Mouse (Mus musculus) cerebellum, postnatal 10 days (tissue): ENCODE measurements around the gene Ccdc142.

Experiments used
- DNase-seq, 2 experiments: peaks; one replicate each; pipeline ENCODE4 v3.0.0; 2021; ENCODE audit warnings: mixed read lengths in 2 of 2

Ccdc142 gene

DNA sequence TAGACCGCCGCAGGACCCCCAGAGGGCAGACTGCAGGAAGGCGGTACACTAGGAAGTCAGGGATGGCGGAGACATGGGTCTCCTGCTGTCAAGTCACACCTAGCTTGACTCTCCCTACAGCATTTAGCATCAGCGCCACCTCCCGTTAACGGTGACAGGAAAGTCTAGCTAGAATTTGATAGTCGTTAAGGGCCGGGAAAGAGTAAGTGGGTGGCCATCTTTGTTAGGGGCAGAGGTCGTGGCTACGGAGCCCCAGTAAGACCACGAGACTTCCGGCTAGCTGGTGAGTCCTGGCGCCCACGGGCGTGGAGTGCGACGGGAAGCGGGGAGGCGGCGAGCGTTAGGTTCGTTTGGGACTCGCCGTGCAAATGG, at the start of gene Ccdc142, which contains the start of gene Gm42688:
Gene Ccdc142, plus strand, starts transcription at position 286 of the 372 bp plus-strand sequence.
Gene Gm42688, plus strand, starts transcription at position 302 of the 372 bp plus-strand sequence.
- peak; percentile 92 to 93 for DNase-seq

DNA sequence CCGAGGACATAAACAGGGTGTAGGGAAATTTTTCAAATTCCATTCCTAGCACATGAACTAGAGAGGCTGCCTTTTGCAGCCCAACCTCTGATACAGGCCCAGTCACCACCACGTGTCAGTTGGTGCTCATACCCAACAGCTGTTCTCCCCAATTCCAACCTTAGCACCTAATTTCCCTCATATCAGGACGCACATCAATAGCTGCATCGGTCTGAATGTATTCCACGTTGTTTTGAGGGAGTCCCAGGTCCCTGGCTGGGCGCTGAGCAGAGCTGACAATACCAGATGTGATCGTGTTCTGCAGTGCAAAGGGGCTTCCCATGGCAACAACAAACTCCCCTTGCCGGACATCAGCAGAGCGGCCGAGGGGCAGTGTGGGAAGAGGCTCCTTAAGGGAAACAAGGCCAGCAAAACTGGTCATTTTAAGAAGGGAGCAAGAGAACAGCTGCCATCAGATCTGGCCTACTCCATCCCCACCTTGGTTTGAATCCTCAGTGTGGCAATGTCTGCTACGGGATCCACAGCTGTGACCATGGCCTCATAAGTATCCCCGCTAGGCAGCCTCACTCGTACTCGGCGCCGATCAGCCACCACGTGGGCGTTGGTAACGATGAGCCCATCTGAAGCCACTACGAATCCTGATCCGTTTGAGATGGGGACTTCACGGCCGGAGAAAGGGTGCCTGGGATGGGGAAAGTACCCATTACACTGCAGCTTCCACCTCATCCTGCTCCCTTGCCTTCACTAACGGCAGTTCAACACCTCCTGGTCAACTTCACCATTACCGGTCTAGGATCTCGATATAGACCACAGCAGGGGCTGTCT, 48.1 kb upstream of the Ccdc142 start:
- peak; percentile 40 to 56 for DNase-seq

DNA sequence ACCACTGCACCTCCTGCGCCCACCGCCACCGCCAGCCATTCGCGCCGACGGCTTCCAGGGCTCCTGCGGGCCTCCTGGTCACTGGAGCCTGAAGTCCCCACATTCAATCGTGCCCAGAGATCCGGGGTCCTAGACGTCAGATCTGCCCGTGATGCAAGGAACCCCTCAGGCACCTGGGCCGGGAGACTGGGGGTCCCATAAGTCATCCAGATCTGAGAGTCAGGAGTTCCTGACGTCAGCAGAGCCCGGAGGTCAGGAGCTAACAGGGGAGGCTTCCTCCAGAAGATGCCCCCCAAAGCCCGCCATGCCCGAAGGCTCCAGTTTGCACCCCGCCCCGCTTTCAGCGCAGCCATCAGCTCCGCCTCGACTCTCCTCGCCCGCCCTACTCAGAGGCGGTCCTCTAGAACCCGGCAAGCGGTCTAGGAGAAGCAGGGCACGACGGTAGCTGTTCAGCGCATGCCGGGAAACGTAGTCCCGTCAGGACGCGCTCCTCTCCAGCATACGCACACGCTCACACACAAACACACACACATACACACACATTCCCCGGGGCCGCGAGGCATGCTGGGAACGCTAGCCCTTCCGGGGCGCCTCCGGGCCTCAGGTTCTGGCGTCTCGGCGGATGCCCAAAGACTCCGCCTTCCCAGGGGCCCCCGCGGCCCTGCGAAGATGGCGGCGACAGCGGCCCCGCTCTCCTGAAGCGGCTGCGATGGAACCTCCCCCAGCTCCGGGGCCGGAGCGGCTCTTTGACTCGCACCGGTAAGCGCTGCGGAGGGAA, 47.1 kb upstream of the Ccdc142 start, which contains the start of gene Aup1:
Gene Aup1, plus strand, starts transcription at position 448 of the 778 bp plus-strand sequence.
- DNase-seq = peak; percentile 95 to 97

DNA sequence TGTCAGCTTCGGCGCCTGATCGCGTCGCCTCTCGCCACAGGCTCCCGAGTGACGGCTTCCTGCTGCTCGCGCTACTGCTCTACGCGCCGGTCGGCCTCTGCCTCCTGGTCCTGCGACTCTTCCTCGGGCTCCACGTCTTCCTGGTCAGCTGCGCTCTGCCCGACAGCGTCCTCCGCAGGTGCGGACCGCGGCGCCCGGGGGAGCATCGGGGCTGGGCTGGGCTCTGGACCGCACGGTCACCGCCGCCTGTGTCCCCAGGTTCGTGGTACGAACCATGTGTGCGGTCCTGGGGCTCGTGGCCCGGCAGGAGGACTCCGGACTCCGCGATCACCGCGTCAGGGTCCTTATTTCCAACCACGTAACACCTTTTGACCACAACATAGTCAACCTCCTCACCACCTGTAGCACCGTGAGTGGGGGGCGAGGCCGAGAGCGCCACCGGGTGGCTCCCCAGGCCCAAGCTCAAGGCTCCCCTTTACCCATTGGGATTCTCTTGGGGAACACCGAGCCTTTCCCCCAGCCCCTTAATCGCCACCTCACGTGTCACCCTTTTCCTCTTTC, 46.5 kb upstream of the Ccdc142 start, which contains the start of gene Htra2:
Gene Htra2, minus strand, starts transcription at position 403 of the 561 bp plus-strand sequence.
- DNase-seq = peak; percentile 67 to 71

DNA sequence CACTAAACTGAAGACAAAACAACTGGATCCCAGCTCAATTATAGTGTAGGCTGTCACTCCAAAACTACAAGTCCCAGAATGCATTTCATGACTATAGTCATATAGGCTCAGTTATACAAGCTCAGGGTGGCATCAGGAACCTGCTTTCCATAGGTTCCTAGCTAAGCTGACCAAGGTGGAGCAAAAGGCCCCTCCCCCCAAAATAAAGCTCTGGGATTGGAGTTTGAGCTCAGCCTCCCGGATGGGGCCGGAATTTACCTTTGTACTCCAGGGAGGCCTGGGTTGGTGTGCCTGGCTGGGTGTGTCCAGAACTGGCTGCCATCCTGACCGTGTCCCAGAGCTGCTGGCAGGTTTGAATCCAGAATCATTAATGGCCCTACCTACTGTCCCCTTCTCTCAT, 43.6 kb upstream of the Ccdc142 start, which contains the start of gene Dqx1:
Gene Dqx1, plus strand, starts transcription at position 55 of the 400 bp plus-strand sequence.
- DNase-seq = peak in 1 of 2 experiments; percentile 30

DNA sequence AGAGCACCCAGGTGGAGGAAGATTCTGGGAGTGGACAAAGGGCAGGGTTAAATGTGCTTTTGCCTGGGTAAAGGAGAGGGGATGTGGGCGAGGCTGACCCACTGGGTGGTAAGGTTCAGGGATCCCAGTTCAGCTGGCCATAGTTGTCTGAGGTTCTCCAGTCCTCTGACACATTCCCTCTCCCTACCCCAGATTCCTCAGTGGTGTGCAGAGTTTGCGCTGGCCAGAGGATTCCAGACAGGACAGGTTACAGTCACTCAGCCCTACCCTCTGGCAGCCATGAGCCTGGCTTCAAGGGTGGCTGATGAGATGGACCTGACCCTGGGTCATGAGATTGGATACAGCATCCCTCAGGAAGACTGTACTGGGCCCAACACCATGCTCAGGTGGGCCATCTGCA, 42.7 kb upstream of the Ccdc142 start:
- DNase-seq = no peak

DNA sequence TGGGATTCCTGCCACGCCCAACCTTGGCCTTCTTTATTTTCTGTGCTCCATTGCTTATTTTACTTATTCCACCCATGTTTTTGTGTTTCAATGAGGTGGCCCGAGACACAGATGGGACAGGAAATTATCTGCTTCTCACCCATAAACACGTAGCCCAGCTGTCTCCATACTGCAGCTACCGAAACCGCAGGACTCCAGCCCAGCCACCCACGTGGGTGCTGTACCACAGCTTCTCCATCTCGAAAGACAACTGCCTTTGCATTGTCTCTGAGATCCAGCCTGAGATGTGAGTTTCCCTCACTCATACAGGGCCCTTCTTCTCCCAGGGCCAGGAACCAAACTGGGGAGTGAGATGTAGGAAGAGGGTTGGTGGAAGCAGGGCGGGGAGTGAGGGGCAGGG, 35.4 kb upstream of the Ccdc142 start:
- no peak for DNase-seq

DNA sequence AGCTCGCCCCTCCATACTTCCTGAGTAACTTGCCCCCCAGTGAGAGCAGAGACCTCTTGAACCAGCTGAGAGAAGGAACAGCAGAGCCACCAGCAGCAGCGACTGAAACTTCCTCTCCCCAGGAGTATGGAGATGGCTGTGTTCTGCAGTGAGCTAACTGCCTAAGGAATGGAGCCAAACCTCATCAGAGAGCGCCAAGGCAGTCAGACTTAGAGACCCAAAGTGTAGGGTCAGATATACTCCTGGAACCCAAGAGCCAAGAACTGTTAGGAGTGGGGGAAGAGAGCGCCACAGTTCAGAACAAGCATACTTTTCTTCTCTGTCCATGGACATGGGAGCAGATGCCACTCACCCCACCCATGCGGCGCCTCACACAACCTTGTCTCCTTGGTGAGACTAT, 35.0 kb upstream of the Ccdc142 start:
- no peak for DNase-seq

DNA sequence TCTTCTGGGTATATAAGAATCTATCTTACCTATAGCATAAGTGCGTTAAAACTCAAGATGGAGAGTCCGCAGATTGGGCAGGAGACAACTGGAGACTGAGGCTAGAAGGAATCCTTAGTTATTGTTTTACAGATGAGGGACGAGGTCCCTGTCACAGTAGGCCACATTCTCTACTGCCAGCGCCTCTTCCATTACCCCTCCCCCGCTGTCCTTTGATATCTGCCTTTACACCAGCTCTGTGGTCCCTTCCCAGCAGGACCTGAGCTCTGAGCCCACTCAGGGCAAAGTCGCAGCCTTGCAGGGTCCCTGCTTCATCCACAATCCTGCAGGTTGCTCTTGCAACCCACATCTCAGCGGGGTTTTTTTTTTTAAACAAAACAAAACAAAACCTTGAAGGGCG, 33.2 kb upstream of the Ccdc142 start:
- DNase-seq = no peak

DNA sequence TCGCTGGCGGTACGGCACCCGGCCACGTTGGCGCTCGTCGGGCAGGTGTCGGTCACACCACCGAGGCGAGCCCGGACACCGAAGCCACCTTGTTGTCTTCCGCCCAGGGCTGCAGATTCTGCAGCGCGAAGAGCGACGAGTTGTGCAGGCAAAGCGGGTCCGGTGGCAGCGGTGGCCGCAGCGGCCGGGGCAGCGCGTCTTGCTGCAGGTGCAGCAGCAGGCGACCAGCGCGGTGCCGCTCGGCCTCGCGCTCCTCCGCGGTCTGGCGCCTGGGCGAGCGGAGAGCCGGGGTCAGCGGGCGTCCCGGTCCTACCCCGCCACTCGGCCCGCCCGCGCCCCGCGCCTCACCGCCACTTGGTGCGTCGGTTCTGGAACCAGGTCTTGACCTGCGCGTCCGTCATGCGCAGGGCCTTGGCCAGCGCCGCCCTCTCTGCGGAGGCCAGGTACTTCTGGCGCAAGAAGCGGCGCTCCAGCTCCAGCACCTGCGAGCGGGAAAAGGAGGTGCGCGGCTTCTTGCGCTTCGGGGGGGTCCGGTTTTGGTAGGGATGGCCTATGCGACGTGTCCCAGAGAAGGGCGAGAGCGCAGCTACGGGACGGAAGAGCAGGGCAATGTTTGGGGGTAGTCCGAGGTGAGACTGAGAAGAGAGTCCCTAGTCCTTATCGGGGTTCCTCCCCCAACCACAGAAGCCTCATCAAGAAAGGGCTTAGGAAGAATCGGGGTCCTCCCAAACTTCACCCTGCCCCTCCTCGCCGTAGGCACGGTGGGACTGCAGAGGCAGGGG, 32.5 kb upstream of the Ccdc142 start:
- peak in 1 of 2 experiments; percentile 43 for DNase-seq

DNA sequence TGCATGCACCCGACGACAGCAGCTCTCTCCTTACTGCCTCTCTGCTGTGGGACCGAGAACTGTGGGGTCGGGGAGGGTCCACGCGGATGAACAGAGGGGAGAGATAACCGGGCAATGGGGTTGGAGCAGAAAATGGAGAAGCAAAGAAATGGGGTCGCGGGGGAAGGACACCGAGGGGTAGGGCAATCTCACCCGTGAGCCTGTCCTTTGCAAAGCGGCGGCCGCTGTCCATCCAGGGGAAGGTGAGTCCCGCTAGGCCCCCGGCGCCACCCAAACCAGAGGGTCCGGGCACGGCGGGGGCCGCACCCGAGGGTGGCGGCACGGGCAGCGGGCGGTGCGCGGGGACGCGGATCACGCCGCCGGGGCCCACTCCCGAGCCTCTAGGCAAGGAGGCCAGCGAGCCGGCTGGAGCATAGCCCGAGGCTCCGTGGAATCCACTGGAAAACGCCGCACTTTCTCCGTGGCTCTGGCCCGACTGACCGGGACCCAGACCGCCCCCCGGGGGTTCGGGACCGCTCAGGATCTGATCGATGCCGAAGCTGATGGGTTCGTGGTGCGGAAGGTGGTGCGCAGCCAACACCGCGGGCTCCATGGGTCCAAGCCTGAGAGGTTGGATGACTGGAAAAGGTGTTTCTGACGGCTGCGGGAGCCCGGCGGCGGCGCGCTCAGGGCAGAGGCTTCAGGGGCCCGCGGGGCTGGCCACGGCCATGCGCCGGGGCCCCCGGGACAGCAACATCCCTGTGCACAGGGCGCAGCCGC, 31.7 kb upstream of the Ccdc142 start:
- DNase-seq = peak; percentile 36 to 55

DNA sequence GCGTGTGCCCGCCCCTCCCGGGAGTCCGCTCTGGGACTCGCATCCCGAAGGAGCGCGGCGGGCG, 31.3 kb upstream of the Ccdc142 start, which contains the start of gene Tlx2:
Gene Tlx2, minus strand, starts transcription at position 47 of the 64 bp plus-strand sequence.
- DNase-seq = no peak

DNA sequence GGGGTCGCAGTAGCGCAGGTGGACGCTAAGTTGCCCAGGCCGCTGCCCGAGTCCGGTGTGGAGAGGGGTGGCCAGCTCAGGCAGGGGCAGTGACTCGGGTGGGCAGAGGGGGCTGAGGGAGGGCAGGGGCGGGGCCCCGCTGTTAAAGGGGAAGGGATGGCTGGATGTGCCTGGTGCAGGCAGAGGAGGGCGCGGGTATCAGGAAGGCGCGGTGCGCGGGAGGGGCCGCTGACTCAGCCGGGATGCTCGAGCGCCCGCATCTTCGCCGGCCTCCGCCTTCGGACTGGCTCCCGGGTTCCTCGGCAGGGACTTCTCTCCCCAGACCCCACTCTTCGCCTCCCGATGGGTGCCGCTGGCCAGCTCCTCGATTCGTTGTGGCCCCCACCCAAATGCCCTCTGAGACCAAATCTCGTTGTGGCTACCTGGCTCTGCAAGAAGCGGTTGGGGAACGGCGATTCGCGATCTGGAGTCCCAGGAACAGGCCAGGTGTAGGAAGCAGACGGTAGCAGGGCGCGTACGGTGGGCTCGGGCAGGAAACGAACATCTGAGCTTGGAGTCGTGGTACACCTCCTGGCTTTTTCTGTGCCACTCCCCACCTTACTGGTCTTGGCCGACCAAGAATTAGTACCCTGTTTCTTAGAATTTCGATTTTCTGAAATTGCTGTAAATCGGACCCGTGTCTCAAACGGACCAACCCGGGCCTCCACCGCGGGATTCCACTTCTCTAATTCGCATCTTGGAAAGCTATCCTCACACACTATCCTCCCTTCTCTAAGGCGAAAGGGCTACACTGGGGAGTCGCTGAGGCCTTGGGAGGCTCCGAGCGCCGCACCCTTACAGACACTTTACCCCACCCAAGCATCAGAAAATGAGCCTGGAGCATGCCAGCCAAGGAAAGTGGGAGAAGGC, 30.8 kb upstream of the Ccdc142 start:
- DNase-seq = peak; percentile 45 to 74

DNA sequence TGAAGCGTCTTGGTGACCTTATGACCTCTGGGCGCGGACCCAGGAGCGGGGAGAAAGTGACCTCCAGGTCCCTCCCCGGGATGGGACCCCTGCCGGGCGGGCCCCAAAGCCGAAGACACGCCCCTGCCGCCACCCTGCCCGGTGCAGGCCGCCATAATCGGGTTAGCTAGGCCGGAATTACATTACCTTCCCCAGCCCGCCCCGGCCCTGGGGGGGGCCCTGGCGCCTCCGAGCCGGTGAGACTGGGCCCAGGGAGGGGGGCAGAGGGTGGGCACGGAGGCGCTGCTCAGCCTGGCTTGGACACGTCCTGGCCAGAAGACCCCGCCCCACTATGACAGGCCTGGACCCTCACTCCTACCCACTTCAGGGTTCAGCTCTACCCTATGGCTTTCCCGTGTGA, 30.2 kb upstream of the Ccdc142 start:
- peak in 1 of 2 experiments; percentile 49 for DNase-seq

DNA sequence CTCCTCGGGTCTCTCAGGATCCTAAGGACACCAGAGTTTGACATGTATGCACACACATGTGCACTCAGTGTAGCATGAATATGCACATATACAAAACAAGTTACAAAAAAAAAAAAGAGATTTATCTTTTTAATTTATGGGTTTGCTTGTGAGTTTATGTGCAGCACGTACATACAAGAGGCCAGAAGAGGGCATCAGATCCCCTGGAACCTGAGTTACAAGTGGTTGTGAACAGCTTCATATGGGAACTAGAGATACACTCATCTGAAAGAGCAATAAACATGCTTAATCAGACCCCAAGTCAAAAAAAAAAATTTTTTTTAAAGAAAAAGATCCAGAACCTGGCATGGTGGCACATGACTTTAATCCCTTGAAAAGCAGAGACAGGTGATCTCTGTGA, 26.4 kb upstream of the Ccdc142 start:
- no peak for DNase-seq

DNA sequence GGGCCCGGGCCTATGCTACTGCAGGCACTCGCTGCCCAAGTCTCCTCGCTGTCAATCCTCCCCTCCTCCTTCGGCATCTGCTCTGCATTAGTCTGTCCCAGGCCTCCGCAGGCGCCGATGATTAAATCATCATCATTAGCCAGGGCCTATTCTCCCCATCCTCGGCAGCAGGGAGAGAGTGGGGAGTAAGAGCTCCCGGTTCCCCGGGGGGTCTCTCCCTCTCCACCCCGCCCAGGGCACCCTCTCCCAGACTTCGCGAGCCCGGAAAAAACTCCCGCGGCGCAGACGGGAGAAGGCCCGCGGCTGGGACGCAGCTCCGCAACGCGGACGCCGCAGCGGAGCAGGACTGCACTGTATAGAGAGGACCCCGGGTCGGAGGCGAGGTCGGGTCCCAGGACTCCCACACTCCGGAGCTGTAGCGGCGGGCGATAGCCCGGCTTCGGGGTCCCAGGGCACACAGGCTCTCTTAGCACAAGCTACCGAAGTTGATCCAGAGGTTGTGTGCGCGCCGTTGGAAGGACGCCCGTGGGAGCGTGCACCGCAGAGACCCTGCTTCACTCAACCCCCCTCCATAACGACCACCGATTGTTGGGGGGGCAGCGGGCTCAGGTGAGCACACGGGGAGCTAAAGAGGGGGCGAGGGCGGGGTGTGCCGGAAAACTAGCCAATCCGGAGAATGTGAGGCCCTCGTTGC, 23.6 kb upstream of the Ccdc142 start, which contains the start of gene Pcgf1:
Gene Pcgf1, plus strand, starts transcription at position 240 of the 694 bp plus-strand sequence.
- DNase-seq = peak in 1 of 2 experiments; percentile 68

DNA sequence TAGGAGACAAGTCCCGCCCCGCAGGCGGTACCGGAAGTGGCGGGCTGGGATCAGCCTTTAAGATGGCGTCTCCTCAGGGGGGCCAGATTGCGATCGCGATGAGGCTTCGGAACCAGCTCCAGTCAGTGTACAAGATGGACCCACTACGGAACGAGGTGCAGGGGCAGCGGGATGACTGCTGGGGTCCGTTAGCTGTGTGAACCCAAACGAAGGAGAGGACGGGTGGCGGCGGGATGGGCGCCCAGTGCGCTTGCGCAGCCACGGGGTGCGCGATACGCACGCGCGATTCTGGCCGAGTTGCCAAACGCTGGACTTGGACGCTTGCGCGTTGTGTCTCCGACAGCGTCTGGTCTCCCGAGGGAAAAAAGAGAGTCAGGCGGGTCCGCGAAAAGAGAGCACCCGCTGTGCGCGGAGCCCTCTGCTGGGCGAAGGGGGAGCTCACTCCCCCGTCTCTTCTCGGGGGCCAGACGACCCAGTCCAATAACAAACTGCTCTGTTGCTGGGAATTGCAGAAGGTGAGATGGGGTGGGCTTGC, 23.0 kb upstream of the Ccdc142 start:
- peak; percentile 100 for DNase-seq

DNA sequence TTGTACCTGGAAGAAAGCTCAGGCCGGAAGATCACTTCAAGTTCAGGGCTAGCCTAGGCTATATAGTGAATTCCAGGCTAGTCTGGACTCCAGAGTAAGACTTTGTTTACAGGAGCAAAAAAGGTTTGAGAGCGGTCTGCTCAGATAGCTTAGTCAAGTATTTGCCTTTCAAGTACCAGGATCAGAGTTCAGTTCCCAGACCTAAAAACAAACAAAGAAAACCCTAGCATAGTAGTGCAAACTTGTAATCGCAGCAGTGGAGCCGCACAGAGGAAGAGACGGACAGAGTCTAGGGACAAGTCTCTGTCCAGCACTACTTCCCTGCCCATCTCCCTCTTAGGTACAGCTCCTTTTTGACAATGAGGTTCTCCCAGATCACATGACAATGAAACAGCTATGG, 21.2 kb upstream of the Ccdc142 start:
- DNase-seq = no peak

DNA sequence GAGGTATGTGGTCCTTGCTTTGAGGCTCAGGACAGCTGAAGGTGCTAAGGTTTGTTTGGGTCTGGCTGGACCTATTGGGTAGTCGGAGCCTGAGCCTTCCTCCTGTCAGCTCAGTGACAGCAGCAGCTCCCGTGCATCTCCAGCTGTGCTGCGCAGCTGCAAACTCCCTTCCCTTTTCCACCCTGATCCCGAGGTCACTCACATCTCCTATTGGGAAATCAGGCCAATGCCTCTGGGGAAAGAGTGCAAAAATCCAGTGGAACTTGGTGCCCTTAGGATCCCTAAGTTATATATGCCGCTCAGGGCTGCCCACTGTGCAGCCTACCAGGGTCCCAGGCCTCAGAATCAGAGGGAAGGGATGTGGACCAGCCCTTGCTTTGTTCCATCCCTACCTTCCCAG, 17.9 kb upstream of the Ccdc142 start:
- no peak for DNase-seq

DNA sequence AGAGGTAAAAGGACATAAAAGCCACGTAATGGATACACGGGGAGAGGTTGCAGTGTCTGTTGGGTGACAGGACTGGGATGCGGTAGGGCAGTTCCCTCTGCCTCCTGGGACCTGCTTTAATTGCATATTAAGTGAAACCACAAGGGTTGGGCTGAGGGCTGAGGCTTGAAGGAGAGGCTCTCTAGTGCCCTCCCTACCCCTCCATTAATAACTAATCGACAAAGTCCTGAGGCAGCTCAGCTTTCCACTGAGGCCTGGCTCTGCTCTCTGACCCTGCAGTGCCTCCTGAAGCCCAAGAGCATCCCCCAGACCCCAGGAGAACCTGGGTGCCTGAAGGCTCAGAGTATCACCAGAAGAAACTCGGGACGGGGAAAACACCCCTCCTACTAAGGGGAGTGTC, 16.9 kb upstream of the Ccdc142 start:
- no peak for DNase-seq
